Mouse (Mus musculus): ENCODE data around the gene Olfr555. TPM values are rescaled to one million over a fixed set of nuclear protein-coding genes. Genes with fewer than 3 reads are reported as not detected.
"Not testable (repeated sequence)": the region's sequence is repeated elsewhere in the genome, so short reads cannot be mapped to it uniquely, and the experiment has no call there.

Olfr555 gene
- total RNA-seq (2022): not detected

DNA sequence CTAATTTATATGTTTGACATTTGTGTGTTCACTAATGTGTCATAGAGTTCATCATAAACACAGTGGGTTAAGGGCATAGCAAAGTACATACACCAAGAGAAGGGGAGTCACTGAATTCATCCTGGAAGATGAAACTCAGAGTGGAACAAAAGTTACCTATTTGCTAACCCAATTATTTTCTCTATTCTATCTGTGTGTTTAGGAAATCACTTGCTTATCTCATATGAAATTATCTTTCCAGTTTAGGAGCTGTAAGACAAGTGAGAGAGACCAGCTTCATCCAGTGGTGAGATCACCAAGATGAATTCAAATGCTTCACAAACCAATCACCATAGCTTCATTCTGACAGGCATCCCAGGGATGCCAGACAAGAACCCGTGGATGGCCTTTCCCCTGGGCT is at the start of gene Olfr555:
Gene Olfr555 (plus strand): TSS at position 301 of the 400 bp plus-strand sequence.
- no peak for DNase-seq (ENCODE audit: low spot score in 2 of 2)

DNA sequence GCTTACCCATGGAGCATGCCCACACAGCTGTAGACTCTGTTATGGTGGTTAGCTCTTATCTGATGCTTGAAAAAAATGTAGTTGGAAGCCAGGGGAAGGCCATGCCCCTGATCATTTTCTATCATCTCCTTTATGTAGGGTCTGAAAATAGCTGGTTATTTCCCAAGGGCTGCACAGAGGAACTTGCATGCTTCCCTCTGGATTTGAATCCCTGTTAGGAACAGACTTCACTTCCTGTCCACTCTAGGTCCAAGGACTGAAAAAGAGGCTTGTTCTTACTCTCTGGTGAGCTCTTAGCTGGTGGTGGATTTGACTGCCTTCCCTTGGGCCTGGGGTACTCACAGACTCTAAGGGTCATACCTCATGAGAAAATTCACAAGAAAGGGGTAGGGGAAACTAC is 40.5 kb upstream of the Olfr555 start, which contains the start of gene Olfr553:
Gene Olfr553 (minus strand): TSS at position 101 of the 400 bp plus-strand sequence.
- DNase-seq (ENCODE audit: low spot score in 2 of 2): no peak

DNA sequence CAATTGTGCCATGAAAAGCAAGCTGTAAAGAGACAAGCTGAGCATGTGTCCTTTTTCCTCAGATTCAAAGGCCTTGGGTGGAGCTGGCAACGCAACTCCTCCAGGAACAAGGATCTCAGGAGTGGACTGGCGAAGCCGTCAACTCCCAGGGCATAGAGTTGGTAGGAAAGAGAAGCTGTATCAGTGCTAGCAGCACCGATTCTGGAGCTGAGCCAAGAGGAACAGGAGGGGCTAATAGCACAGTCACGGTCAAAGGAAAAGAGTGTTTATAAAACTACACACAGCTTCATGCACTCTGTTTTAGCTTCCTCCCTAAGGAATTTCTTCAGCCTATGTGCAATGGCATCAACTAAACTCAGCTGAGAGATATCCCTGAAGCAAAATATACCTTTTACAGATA is 39.0 kb upstream of the Olfr555 start:
- no peak for DNase-seq (ENCODE audit: low spot score in 2 of 2)

DNA sequence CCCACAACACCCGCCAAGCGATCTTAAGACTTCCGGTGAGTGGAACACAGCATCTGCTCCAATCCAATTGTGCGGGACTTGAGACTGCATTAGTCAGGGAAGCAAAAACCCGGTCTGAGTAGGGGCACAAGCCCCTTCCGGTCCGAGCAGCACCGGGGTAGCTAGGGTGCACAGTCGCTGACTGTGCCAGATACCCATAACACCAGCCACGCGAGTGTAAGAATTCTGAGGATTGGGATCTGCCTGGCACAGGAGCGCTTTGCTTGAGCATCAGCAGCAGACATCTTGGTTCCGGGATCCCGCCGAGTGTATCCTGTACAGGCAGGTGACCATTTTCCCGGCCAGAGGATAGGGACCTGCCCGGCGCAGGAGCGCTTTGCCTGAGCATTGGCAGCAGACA is 38.3 kb upstream of the Olfr555 start:
- not testable (repeated sequence) for DNase-seq (ENCODE audit: low spot score in 2 of 2)

DNA sequence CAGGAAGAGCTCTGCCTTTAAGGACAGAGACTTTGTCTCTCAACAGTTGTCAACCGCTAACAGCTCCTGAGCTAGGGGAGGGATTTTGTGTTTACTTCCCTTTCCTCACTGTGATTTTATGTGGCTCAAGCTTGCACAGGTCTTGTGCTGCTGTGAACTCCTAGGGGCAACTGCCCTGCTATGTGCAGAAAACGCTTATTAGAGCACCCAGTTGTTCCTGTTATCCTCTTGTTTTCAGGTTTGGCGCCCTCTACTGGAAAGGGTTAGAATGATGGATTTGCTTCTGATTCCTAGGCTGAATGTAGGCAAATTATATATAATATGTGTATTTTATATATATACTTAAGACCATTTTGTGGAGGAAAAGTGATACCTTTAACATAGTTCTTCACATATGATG is 22.0 kb upstream of the Olfr555 start:
- DNase-seq (ENCODE audit: low spot score in 2 of 2): peak in 1 of 2 experiments; percentile 19

DNA sequence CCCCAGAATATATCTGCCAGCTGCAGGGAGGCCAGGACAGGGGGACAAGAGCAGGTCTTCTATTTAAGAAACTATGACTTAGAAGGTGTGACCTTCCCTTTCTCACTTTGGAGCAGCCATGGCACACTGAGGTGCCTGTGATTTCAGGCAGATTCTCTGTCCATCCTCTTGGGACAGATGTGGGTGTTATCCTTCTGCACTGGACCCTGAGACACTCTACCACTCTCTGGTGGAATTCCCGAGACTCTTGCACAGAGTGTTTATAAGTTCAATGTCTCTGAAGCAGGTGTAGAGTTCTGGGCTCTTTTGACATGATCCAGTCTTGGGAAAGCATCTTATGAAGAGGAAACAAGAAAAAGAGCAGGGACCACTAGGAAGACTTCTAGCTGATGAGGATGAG is 20.5 kb upstream of the Olfr555 start, which contains the start of gene Olfr554:
Gene Olfr554 (plus strand): TSS at position 301 of the 400 bp plus-strand sequence.
- DNase-seq (ENCODE audit: low spot score in 2 of 2): no peak

DNA sequence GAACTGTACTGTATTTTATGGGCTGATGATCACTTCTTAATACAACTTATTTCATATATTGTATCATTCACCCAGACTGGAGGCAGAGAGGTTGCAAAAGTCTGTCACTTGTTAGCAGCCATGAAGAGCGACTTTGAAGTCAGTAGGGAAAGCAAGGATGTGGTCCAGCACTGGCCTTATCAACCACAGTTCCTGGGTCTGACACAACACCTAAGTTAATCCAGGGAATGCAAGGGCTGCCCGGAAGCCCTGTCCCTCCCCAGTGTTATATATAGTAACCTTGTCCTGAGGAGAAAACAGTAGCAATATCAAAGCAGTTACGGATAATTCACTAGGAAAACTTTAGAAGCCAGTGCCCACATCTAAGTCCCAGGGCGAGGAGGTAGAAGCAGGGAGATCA is 13.7 kb upstream of the Olfr555 start:
- DNase-seq (ENCODE audit: low spot score in 2 of 2): not testable (repeated sequence)

DNA sequence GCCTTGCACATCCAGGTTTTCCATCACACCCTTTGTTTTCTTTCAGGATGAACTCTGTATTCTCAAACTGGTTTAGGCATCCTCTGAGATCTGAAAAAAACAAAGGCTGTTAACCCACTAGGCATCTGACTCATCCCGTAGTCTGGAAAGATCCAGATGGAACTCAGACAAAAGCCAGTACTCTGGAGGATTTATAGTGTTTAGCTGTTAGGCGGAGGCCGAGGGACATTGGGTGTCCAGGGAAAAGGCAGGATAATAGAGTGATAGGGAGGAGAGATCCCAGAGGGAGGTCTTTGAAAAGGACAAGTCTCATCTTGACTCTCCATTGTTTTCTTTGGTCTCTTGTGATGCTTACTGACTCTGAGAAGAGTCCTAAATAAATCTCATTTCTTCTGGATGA is 6.0 kb downstream of the Olfr555 start, which contains the start of gene Olfr556:
Gene Olfr556 (plus strand): TSS at position 301 of the 400 bp plus-strand sequence.
- DNase-seq (ENCODE audit: low spot score in 2 of 2): no peak

DNA sequence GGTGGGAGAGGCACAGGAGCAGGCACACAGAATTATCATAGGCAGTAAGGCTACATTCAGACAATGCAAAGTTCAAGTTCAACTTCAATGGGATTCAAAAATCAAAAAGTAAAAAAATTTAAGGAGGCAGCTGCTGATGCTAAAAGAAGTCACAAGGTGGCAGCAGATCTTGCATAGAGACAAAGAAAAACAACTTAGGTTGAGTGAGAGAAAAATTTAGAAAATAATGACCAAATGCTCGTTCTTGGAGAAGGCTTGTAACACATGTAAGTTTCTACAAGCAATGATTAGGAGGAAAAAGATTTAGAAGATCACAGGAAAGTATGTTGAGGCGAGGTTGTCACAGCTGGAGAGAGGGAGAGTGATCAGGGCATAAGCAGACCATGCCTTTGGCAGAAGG is 6.8 kb downstream of the Olfr555 start:
- no peak for DNase-seq (ENCODE audit: low spot score in 2 of 2)

DNA sequence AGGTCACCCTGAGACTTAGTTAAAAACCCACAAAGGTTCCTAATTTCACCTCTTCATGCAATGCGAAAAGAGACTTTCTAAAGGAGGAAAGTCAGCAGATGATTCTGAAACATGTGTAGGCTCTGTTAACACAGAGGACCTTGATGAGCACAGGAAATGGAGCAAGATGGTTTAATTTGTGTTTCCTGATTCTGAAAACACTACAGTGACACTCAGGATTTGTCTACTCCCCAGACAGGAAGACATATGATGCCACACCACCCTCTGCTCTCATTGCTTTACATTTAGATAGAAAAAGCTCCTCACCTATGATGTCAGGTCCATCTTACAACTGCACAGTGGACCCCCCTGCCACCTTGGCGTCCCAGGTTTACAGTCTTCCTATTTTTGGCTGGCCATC is 17.6 kb downstream of the Olfr555 start:
- no peak for DNase-seq (ENCODE audit: low spot score in 2 of 2)

DNA sequence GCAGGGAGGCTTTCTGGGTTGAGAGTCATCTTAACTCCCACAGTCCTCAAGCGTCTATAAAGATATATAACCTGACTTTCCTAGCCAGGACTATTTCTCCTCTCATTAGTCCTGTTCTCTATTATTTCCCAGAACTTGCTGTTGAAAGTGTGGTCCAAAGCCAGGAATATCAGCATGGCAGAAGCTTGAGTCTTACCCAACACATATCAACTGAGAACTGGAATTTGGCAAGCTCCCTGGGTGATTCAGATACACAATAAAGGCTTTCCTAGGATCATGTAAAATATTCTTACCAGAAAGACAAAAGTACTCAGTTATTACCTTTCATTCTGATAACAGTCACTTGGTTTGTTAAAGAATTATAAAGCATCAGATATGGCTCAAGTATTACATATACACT is 23.3 kb downstream of the Olfr555 start:
- no peak for DNase-seq (ENCODE audit: low spot score in 2 of 2)

DNA sequence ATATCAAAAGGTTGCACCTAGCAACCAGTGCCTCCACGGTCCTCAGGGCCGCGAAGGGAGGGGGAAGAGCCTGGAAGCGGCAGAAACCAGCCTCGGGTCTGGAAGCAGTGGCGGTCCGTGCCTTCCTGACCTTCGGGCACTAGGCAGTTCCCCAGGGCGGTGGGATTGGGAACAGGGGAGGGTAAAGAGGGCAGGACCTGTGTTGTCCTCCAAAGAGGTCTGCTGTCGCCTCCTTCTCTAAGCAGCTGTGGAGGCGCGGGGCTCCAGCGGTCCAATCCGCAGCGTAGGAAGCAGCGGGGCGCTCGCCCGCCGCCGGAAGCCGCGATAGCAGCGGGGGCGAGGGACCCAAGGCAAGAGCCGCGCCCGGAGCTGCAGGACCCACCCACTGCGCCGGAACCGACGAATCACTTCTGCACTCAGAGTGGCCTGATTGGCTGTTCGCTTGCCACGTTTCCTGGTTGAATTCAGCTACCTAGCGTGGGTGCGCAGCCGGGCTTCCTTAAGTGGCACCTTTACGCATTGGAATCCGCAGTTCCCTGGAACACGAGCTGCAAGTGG is 28.4 kb downstream of the Olfr555 start, which contains the start of gene Trim68:
Gene Trim68 (minus strand): TSS at position 384 of the 558 bp plus-strand sequence.
- peak; percentile 85 for DNase-seq (ENCODE audit: low spot score in 2 of 2)

DNA sequence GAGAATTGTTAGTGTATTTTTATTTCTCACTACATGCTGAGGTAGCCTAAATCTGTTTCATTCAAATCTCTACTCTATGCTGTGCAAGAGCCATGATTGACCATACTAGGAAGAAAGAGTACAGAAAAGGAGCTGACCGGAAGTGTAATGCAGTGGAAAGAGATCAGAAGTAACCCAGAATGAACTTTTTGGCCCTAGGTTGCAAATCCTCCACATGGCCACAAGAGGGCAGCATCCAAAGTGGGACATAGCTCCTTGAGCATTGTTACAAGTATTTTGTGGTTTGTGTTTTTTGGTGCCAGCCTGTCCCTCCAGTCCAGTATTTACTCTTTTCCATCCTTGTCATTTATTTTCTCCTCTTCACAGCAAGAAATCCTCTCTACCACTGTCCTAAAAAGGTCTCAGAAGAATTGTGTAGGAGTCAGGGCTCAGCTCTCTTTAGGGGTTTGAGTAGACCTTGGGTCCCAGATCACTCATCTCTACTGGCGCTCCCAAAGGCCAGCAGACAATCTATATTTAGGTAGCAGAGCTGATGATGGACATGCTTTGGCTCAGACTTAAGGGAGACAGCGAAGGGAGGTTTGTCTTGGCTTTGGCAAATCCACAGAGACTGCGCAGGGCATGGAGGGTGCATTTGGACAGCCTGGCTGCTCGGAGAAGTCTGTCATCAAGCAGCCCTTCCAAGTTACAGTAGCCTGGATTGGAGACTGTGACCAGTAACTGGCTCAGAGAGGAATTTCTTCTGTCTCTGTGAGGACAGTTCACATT is 36.9 kb downstream of the Olfr555 start, which contains the start of gene Olfr557:
Gene Olfr557 (plus strand): TSS at position 553 of the 768 bp plus-strand sequence.
- DNase-seq (ENCODE audit: low spot score in 2 of 2): no peak

DNA sequence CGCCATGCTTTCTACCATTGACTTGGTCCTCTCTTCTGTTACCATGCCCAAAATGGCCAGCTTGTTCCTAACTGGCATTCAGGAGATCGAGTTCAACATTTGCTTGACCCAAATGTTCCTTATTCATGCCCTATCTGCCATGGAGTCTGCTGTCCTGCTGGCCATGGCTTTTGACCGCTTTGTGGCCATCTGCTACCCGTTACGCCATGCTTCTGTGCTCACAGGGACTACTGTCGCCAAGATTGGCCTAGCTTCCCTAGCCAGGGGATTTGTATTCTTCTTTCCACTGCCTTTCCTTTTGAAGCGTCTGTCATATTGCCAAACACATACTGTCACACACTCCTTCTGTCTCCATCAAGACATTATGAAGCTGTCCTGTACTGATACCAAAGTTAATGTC is 39.8 kb downstream of the Olfr555 start:
- DNase-seq (ENCODE audit: low spot score in 2 of 2): no peak

DNA sequence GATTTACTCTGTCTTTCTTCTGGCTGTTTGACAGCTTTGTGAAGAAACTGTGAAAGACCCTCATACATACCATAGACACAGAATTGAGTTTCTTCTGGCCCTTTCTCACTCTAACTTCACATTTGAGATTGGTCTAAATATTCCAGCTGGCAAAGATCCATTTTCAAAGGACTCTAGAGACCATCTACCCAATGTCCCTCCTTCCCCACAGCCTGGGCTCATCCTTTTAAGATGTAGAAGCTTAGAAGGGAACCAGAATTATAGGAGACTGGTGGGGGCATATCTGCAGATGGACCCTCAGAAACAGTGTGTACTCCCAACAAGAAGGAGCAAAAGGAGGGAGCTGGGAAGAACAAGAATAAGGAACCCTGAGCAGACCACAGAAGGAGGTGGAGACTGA is 43.3 kb downstream of the Olfr555 start, which contains the start of gene Olfr558:
Gene Olfr558 (plus strand): TSS at position 301 of the 400 bp plus-strand sequence.
- DNase-seq (ENCODE audit: low spot score in 2 of 2): no peak

Other genes starting within 250 kb of the Olfr555 start
- gene Rrm1, start 217.1 kb upstream of the Olfr555 start, total RNA-seq (2022): 10 to 100 TPM; 10.7 to 12.0 (median 11.5) TPM
- gene Olfr543, start 177.1 kb upstream of the Olfr555 start, total RNA-seq (2022): not detected
- gene Olfr544, start 170.5 kb upstream of the Olfr555 start, total RNA-seq (2022): not detected
- gene Olfr545, start 159.2 kb upstream of the Olfr555 start, total RNA-seq (2022): not detected
- not detected for gene Olfr547, start 124.1 kb upstream of the Olfr555 start, total RNA-seq (2022)
- gene Olfr548-ps1, start 117.9 kb upstream of the Olfr555 start, total RNA-seq (2022): not detected
- gene Olfr549, start 109.0 kb upstream of the Olfr555 start, total RNA-seq (2022): not detected
- gene Trim21, start 93.3 kb upstream of the Olfr555 start, total RNA-seq (2022): 1 to 10 TPM; 3.5 to 5.9 (median 4.8) TPM
- 1 to 10 TPM; 1.3 to 3.4 (median 2.2) TPM for gene Olfr550, start 87.4 kb upstream of the Olfr555 start, total RNA-seq (2022)
- gene Olfr551, start 66.9 kb upstream of the Olfr555 start, total RNA-seq (2022): not detected
- gene Olfr552, start 61.1 kb upstream of the Olfr555 start, total RNA-seq (2022): under 1 TPM; 0.14 to 0.33 (median 0.18) TPM
- gene Olfr553, start 40.6 kb upstream of the Olfr555 start, total RNA-seq (2022): not detected
- gene Olfr554, start 20.4 kb upstream of the Olfr555 start, total RNA-seq (2022): under 1 TPM in 1 of 4 experiments, not detected in 3; 0.24 TPM
- under 1 TPM in 1 of 4 experiments, not detected in 3; 0.19 TPM for gene Olfr556, start 6.1 kb downstream of the Olfr555 start, total RNA-seq (2022)
- 1 to 10 TPM; 6.8 to 8.6 (median 8.0) TPM for gene Trim68, start 28.5 kb downstream of the Olfr555 start, total RNA-seq (2022)
- under 1 TPM; 0.12 to 0.85 (median 0.17) TPM for gene Olfr557, start 37.1 kb downstream of the Olfr555 start, total RNA-seq (2022)
- under 1 TPM; 0.31 to 0.49 (median 0.39) TPM for gene Olfr558, start 43.4 kb downstream of the Olfr555 start, total RNA-seq (2022)
- not detected for gene Olfr33, start 60.2 kb downstream of the Olfr555 start, total RNA-seq (2022)
- gene Olfr559, start 68.7 kb downstream of the Olfr555 start, total RNA-seq (2022): not detected
- not detected for gene Olfr560, start 100.5 kb downstream of the Olfr555 start, total RNA-seq (2022)
- gene Olfr78, start 100.6 kb downstream of the Olfr555 start, total RNA-seq (2022): under 1 TPM in 3 of 4 experiments, not detected in 1; 0.13 to 0.37 (median 0.16) TPM
- gene Olfr561, start 112.4 kb downstream of the Olfr555 start, total RNA-seq (2022): not detected
- under 1 TPM in 3 of 4 experiments, not detected in 1; 0.40 to 0.68 (median 0.51) TPM for gene Olfr564, start 144.7 kb downstream of the Olfr555 start, total RNA-seq (2022)
- not detected for gene Olfr566, start 199.9 kb downstream of the Olfr555 start, total RNA-seq (2022)
- gene Olfr568, start 218.3 kb downstream of the Olfr555 start, total RNA-seq (2022): not detected
- not detected for gene Olfr569, start 232.1 kb downstream of the Olfr555 start, total RNA-seq (2022)
- gene Olfr570, start 235.8 kb downstream of the Olfr555 start, total RNA-seq (2022): not detected

Measured in layer of hippocampus, adult 8-10 months (tissue).